30 mouse cellular contexts compared by ENCODE assay signal in genomic region chr13:113470822-113471557, GRCm38 (mm10).
A peak's percentile ranks its signal among the peaks of the same experiment; 100 is the strongest.
DNase-seq lines count a peak whose midpoint lies in the region; ATAC-seq lines count a peak whose summit lies in the region.
"Had no signal": no experiment of that assay in that cellular context is flagged by ENCODE, and none has a peak within 500 bp of the region (broad histone marks: within the 10 kb centered on the region; RNA-seq: fewer than 3 reads in every experiment).

No protein-coding gene starts in this region.

- DNase-seq in heart, adult 8-10 months (ENCODE audit: low spot score) = peak; percentile 31
- no peak for DNase-seq in heart, embryonic 10.5 days (ENCODE audit: low spot score)
- peak; percentile 53 for DNase-seq in testis, postnatal 14 days (ENCODE audit: low spot score)
- no peak for DNase-seq in testis, postnatal 10 days (ENCODE audit: low spot score)
- DNase-seq in embryo, embryonic 10.5 days (ENCODE audit: low spot score) = no peak
- no peak for DNase-seq in forebrain, embryonic 11.5 days (ENCODE audit: low spot score)
- DNase-seq: adrenal gland, adult 8-10 months; adrenal gland, postnatal 25 days; cerebellum, adult 18-20 months; cerebellum, adult 9-10 months; cerebellum, postnatal 14 days; embryo, embryonic 11 days; gastrocnemius, postnatal 25 days; heart, adult 2 months; heart, postnatal 10 days; heart, postnatal 36 days had no signal

- WGBS in heart, embryonic 10.5 days = 68% methylated on average over 7 of the region's 7 CpGs
- 75% methylated on average over 7 of the region's 7 CpGs for WGBS in forebrain, embryonic 11.5 days

- peak; percentile 63; the same call in 1 of the 2 replicates for ATAC-seq in granulocyte monocyte progenitor cell, adult 5-6 weeks (replicated peaks; ENCODE audit: poor library complexity, severe bottlenecking)
- no peak for ATAC-seq in forebrain, embryonic 11.5 days (replicated peaks; ENCODE audit: low FRiP score)
- ATAC-seq: activated CD4-positive, CD25-positive, alpha-beta regulatory T cell, adult 4 months; CD4-positive, CD25-positive, alpha-beta regulatory T cell, adult 4 months; forebrain, embryonic 13.5 days; forebrain, embryonic 16.5 days; hindbrain, embryonic 16.5 days; intestine, embryonic 15.5 days had no signal

- no peaks in the 10 kb centered on the region for H3K27me3 ChIP-seq in heart, embryonic 10.5 days (ENCODE audit: insufficient read depth, poor library complexity, severe bottlenecking)
- H3K27me3 ChIP-seq in forebrain, embryonic 11.5 days (ENCODE audit: control insufficient read depth, insufficient read depth, low read length) = no peaks in the 10 kb centered on the region
- H3K27me3 ChIP-seq: embryonic facial prominence, embryonic 13.5 days; forebrain, embryonic 13.5 days; heart, embryonic 12.5 days; heart, embryonic 15.5 days; hindbrain, embryonic 13.5 days; intestine, embryonic 15.5 days had no signal

- H3K36me3 ChIP-seq in heart, embryonic 10.5 days = no peaks in the 10 kb centered on the region
- no peaks in the 10 kb centered on the region for H3K36me3 ChIP-seq in forebrain, embryonic 11.5 days (ENCODE audit: control insufficient read depth, insufficient read depth, low read length)
- H3K36me3 ChIP-seq: embryonic facial prominence, embryonic 10.5 days; embryonic facial prominence, embryonic 13.5 days; heart, embryonic 12.5 days; heart, embryonic 15.5 days; hindbrain, embryonic 10.5 days; hindbrain, embryonic 13.5 days; intestine, embryonic 15.5 days had no signal

- no peak overlapping the region for H3K4me2 ChIP-seq in forebrain, embryonic 11.5 days (ENCODE audit: low read depth, low read length, severe bottlenecking)
- H3K4me2 ChIP-seq: embryonic facial prominence, embryonic 13.5 days; forebrain, embryonic 13.5 days; heart, embryonic 12.5 days; heart, embryonic 15.5 days; hindbrain, embryonic 13.5 days; intestine, embryonic 15.5 days had no signal

- 0 out of 2 replicates have a peak, but pooled peaks cover 10% of the 10 kb centered on the region for H3K4me1 ChIP-seq in heart, embryonic 10.5 days
- no peaks in the 10 kb centered on the region for H3K4me1 ChIP-seq in forebrain, embryonic 11.5 days (replicated peaks; ENCODE audit: control insufficient read depth, insufficient read depth, low read length)
- H3K4me1 ChIP-seq: embryonic facial prominence, embryonic 13.5 days; forebrain, embryonic 13.5 days; hindbrain, embryonic 13.5 days; intestine, embryonic 15.5 days had no signal

- H3K4me3 ChIP-seq in heart, embryonic 10.5 days = no peak overlapping the region
- no peak overlapping the region for H3K4me3 ChIP-seq in forebrain, embryonic 11.5 days (ENCODE audit: low read depth, low read length)
- H3K4me3 ChIP-seq: embryonic facial prominence, embryonic 10.5 days; embryonic facial prominence, embryonic 13.5 days; erythroblast, embryonic 14.5 days; forebrain, embryonic 13.5 days; heart, adult 2 months; heart, embryonic 12.5 days; heart, embryonic 15.5 days; hindbrain, embryonic 10.5 days; hindbrain, embryonic 13.5 days; intestine, embryonic 15.5 days had no signal

- no peak overlapping the region for H3K27ac ChIP-seq in heart, embryonic 10.5 days
- H3K27ac ChIP-seq in forebrain, embryonic 11.5 days (ENCODE audit: low read depth, low read length) = no peak overlapping the region
- H3K27ac ChIP-seq: embryonic facial prominence, embryonic 10.5 days; embryonic facial prominence, embryonic 13.5 days; forebrain, embryonic 13.5 days; heart, adult 2 months; heart, embryonic 15.5 days; hindbrain, embryonic 10.5 days; hindbrain, embryonic 13.5 days; intestine, embryonic 15.5 days had no signal

- no peak overlapping the region for H3K9ac ChIP-seq in forebrain, embryonic 11.5 days (ENCODE audit: low read length)
- H3K9ac ChIP-seq: embryonic facial prominence, embryonic 13.5 days; forebrain, embryonic 13.5 days; heart, embryonic 12.5 days; heart, embryonic 15.5 days; hindbrain, embryonic 13.5 days; intestine, embryonic 15.5 days had no signal

- no peaks in the 10 kb centered on the region for H3K9me3 ChIP-seq in heart, embryonic 10.5 days
- H3K9me3 ChIP-seq in forebrain, embryonic 11.5 days (ENCODE audit: control insufficient read depth, low read length) = no peaks in the 10 kb centered on the region
- H3K9me3 ChIP-seq: embryonic facial prominence, embryonic 10.5 days; embryonic facial prominence, embryonic 13.5 days; forebrain, embryonic 13.5 days; heart, embryonic 15.5 days; hindbrain, embryonic 10.5 days; hindbrain, embryonic 13.5 days; intestine, embryonic 15.5 days had no signal

Comparison
In these comparisons a context has a peak if more than half of its experiments do, and no peak if none do; other contexts are left out.
1. DNase-seq: peak in heart, adult 8-10 months (single experiment) and testis, postnatal 14 days (single experiment); none in heart, embryonic 10.5 days (single experiment), testis, postnatal 10 days (single experiment), embryo, embryonic 10.5 days (single experiment) and forebrain, embryonic 11.5 days (single experiment).